Mouse (Mus musculus) midbrain, embryonic 10.5 days (tissue): Measurements from ENCODE around the gene Ankrd28. TPM values are rescaled to one million over a fixed set of nuclear protein-coding genes. Genes with fewer than 3 reads are reported as not detected.
A peak's percentile ranks its signal among the peaks of the same experiment; 100 is the strongest.

Experiments used
- DNase-seq: peaks from one replicate; pipeline ENCODE4 v3.0.0-alpha.2; 2017; ENCODE audit warnings: low spot score
- H3K27ac ChIP-seq: fragments of 300-500 bp; sonication (generic); replicated peaks from 2 replicates; pipeline ENCODE4 v1.5.1; 2016; ENCODE audit warnings: mild to moderate bottlenecking
- H3K27me3 ChIP-seq: fragments of 300-500 bp; sonication (generic); 2 replicates; pipeline ENCODE4 v1.6.1; 2016; ENCODE audit warnings: low read depth, mild to moderate bottlenecking; ENCODE audit not compliant: poor library complexity, severe bottlenecking
- H3K36me3 ChIP-seq: fragments of 300-500 bp; sonication (generic); 2 replicates; pipeline ENCODE4 v1.6.1; 2016; ENCODE audit warnings: mild to moderate bottlenecking, moderate library complexity
- H3K4me1 ChIP-seq: fragments of 300-500 bp; sonication (generic); 2 replicates; pipeline ENCODE4 v1.6.1; 2016
- H3K4me3 ChIP-seq: fragments of 300-500 bp; sonication (generic); 2 replicates; pipeline ENCODE4 v1.5.1; 2016; ENCODE audit warnings: mild to moderate bottlenecking, moderate library complexity
- H3K9me3 ChIP-seq: fragments of 300-500 bp; sonication (generic); replicated peaks from 2 replicates; pipeline ENCODE4 v1.6.1; 2016; ENCODE audit warnings: mild to moderate bottlenecking
- WGBS: fragments of 180-500 bp; shearing (Covaris S2); methylation state at CpG from one replicate; pipeline ENCODE4 v1.1.7; 2016; 5-methylcytosine and 5-hydroxymethylcytosine counted together
- polyA plus RNA-seq: library from polyadenylated mRNA; unstranded; fragments of >200 nt; fragmentation: Nextera tagmentation; extraction: Ambion mirVana; gene quantifications from 2 replicates; pipeline ENCODE4 v1.2.1, GENCODE M21; 2016

Ankrd28 gene
- polyA plus RNA-seq, 1 experiment from 2014 or later, result 8.1 TPM

DNA sequence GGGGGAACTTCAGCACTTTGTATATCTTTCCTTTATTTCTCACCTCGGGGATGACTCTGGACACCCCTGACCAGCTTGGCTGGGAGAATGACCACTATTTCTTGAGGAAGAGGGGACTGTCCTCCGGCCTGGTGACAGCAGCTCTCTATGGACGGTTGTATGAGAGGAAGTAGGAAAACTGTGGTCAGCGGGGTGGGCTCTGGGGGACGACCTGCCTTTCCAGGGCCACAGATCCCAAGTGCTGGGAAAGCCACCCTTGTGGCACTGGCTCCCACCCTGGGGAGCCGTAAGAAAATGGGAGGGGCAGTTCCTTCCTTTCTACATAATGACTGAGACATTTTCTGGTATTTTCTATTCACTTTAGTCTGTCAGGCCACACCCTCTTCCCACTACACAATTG lies 162.7 kb downstream of the Ankrd28 start:
- Histone ChIP-seq H3K4me1 (peaks cover 49% of the 10 kb centered on the region), H3K9me3 (no peaks in the 10 kb centered on the region), H3K27me3 (no peaks in the 10 kb centered on the region), H3K27ac (0 out of 2 replicates have a peak overlapping the region, but pooled peaks have one; percentile 17), H3K36me3 (peaks cover 9% of the 10 kb centered on the region), H3K4me3 (no peak overlapping the region)
- 91% methylated on average over 6 of the region's 6 CpGs for WGBS
- no peak for DNase-seq

DNA sequence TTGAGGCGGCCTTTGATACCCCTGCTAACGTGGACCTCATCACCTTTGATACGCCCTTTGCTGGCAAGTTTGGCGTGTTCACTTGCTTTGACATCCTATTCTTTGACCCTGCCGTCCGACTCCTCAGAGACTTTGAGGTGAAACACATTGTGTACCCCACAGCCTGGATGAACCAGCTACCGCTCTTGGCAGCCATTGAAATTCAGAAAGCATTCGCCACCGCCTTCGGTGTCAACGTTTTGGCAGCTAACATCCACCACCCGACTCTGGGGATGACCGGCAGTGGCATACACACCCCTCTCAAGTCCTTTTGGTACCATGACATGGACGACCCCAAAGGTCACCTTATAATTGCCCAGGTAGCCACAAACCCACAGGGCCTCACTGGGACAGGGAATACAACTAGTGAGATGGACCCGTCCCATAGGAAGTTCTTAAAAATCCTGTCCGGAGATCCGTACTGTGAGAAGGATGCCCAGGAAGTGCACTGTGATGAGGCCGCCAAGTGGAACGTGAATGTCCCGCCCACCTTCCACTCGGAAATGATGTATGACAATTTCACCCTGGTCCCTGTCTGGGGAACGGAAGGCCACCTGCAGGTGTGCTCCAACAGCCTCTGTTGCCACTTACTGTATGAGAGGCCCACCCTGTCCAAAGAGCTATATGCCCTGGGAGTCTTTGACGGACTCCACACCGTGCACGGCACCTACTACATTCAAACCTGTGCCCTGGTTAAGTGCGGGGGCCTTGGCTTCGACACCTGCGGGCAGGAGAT lies 163.3 kb downstream of the Ankrd28 start:
- 93% methylated on average over 28 of the region's 28 CpGs for WGBS
- H3K4me1 ChIP-seq, result peaks cover 55% of the 10 kb centered on the region
- H3K4me3 ChIP-seq, result no peak overlapping the region
- DNase-seq, result no peak
- H3K27ac ChIP-seq, result 0 out of 2 replicates have a peak overlapping the region, but pooled peaks have one; percentile 17
- peaks cover 9% of the 10 kb centered on the region for H3K36me3 ChIP-seq
- no peaks in the 10 kb centered on the region for H3K27me3 ChIP-seq
- H3K9me3 ChIP-seq, result no peaks in the 10 kb centered on the region

GRCm38 (mm10) chr14:31665566-31665940 lies 164.9 kb downstream of the Ankrd28 start:
- Histone ChIP-seq H3K27ac (no peak overlapping the region), H3K27me3 (no peaks in the 10 kb centered on the region), H3K36me3 (peaks cover 9% of the 10 kb centered on the region), H3K4me3 (no peak overlapping the region), H3K4me1 (peaks cover 61% of the 10 kb centered on the region), H3K9me3 (no peaks in the 10 kb centered on the region)
- no peak for DNase-seq
- 89% methylated on average over 4 of the region's 4 CpGs for WGBS

DNA sequence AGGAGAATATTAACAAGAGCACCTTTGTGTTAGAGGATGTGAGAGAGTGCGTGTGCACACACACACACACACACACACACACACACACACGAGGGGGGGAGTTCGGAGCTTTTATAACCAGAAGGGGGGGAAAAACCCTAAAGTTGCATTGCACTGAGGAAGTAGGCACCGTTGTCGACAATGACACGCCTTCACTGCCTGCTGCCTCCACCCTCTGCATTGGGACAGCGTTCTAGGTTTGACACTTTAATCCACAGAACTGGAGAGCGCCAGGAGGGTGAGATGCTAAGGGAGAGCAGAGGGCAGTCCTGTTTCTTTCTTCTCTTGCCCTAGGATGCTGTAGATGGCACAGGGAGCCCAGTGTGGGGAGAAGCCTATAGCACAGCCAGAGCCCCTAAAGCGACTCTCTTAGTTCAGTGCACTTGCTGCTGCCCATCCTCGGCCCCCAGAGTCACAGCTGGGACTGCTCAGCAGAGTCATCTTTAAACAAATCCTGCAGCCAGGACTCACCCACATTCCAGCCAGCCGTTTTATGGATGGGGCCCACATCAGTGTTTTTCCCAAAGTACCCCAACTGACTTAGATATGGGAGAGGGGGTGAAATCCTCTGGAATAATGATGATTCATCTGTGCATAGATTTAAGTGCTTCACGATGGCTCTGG lies 165.4 kb downstream of the Ankrd28 start:
- Histone ChIP-seq H3K27ac (0 out of 2 replicates have a peak overlapping the region, but pooled peaks have one; percentile 2), H3K27me3 (no peaks in the 10 kb centered on the region), H3K4me1 (peaks cover 60% of the 10 kb centered on the region), H3K36me3 (peaks cover 9% of the 10 kb centered on the region), H3K4me3 (no peak overlapping the region), H3K9me3 (no peaks in the 10 kb centered on the region)
- no peak for DNase-seq
- 80% methylated on average over 12 of the region's 12 CpGs for WGBS

GRCm38 (mm10) chr14:31664100-31664902 lies 166.2 kb downstream of the Ankrd28 start:
- Histone ChIP-seq H3K27ac (peak overlapping the region; percentile 43; the same call in 1 of the 2 replicates), H3K9me3 (no peaks in the 10 kb centered on the region), H3K27me3 (no peaks in the 10 kb centered on the region), H3K4me1 (peaks cover 53% of the 10 kb centered on the region), H3K4me3 (no peak overlapping the region), H3K36me3 (peaks cover 9% of the 10 kb centered on the region)
- DNase-seq, result peak; percentile 11
- 87% methylated on average over 18 of the region's 18 CpGs for WGBS

GRCm38 (mm10) chr14:31663376-31664099 lies 166.9 kb downstream of the Ankrd28 start:
- H3K4me3 ChIP-seq, result no peak overlapping the region
- no peaks in the 10 kb centered on the region for H3K27me3 ChIP-seq
- WGBS, result 93% methylated on average over 13 of the region's 13 CpGs
- no peaks in the 10 kb centered on the region for H3K9me3 ChIP-seq
- peaks cover 45% of the 10 kb centered on the region for H3K4me1 ChIP-seq
- H3K27ac ChIP-seq, result peak overlapping the region; percentile 90
- peak; percentile 11 for DNase-seq
- H3K36me3 ChIP-seq, result peaks cover 9% of the 10 kb centered on the region

GRCm38 (mm10) chr14:31662555-31663211 lies 167.8 kb downstream of the Ankrd28 start:
- peak; percentile 30 for DNase-seq
- 43% methylated on average over 9 of the region's 9 CpGs for WGBS
- H3K4me3 ChIP-seq, result peak overlapping the region; percentile 54
- H3K36me3 ChIP-seq, result peaks cover 9% of the 10 kb centered on the region
- no peaks in the 10 kb centered on the region for H3K9me3 ChIP-seq
- no peaks in the 10 kb centered on the region for H3K27me3 ChIP-seq
- peaks cover 45% of the 10 kb centered on the region for H3K4me1 ChIP-seq
- peak overlapping the region; percentile 90 for H3K27ac ChIP-seq

- no peaks in the 10 kb centered on the region for H3K9me3 ChIP-seq
- peak; percentile 79 for DNase-seq
- 14% methylated on average over 44 of the region's 44 CpGs for WGBS
Observed at GRCm38 (mm10) chr14:31661671-31662554, 168.5 kb downstream of the Ankrd28 start.

DNA sequence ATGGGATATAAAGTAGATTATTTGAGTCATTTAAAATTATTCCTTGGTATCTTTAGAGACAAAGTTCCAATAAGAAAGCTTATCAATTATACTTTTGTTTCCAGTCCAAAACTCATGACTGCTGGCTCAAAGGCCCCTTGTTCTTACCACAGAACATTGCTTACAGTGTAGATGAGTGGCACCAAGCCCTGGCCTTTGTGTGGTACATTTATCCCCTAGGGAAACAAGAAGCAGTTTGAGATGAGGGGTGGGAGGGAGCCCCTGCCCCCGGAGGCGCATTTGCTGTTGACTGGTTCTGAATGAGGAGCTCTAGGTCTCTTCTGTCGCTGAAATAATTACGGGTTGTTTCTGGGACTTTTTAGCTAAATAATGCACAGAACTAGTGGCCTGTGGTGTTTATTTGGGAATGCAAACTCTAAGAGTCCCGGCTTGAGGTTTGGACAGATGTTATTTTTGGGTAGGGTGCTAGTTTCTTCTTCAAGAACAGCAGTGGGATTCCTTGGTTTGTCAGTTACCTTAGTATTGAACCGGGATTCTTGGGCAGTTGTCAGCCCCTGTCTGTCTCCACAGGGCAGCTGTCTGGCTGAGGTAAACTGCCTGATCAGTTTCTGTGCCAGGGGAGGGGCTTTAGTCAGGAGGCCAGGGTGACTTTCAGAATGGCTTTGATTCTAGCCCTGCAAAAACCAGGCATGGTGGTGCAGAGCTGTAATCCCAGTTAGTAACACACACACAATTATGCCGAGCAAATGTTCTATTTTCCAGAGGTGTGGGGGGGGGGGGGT lies 169.9 kb downstream of the Ankrd28 start:
- H3K36me3 ChIP-seq, result no peaks in the 10 kb centered on the region
- H3K4me3 ChIP-seq, result no peak overlapping the region
- DNase-seq, result no peak
- no peaks in the 10 kb centered on the region for H3K9me3 ChIP-seq
- peaks cover 45% of the 10 kb centered on the region for H3K4me1 ChIP-seq
- no peaks in the 10 kb centered on the region for H3K27me3 ChIP-seq
- no peak overlapping the region for H3K27ac ChIP-seq
- WGBS, result 81% methylated on average over 7 of the region's 7 CpGs

More at GRCm38 (mm10) chr14:31661671-31662554, 168.5 kb downstream of the Ankrd28 start:
- Histone ChIP-seq H3K4me1 (peaks cover 45% of the 10 kb centered on the region), H3K4me3 (peak overlapping the region; percentile 54), H3K36me3 (peaks cover 2% of the 10 kb centered on the region), H3K27me3 (no peaks in the 10 kb centered on the region), H3K27ac (peak overlapping the region; percentile 90)

DNA sequence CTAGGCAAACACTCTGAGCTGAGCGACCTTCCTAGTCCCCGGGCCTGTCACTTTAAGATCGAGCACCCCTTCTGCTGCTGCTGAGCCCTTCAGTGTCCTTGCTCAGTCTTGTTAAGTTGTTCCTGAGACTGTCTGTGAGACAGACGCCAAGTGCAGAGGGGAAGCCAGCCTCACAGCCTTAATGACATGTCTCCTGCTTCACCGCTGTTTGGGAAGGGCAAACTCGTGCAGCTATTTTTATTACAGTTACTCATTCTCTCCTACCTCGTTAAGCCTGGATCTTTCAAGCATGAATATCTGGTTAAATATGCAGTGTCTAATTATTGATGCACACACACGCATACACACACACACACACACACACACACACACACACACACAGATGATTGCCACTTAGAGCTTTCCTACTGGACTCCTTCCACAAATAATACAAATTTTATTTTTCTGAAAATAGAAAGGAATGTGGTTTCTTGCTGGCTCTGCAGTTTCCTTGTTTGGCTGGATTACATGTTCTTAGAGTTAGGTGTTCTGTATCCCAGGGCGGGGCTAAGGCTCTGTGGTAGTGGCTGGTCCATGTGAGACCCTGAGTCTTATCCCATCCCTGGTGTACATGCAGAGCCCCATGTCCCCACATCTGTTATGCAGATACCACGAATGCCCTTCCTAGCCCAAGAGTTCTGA lies 170.8 kb downstream of the Ankrd28 start:
- 83% methylated on average over 10 of the region's 10 CpGs for WGBS
- no peak for DNase-seq

More for the DNA sequence above, 170.8 kb downstream of the Ankrd28 start:
- H3K36me3 ChIP-seq, result no peaks in the 10 kb centered on the region
- H3K9me3 ChIP-seq, result no peaks in the 10 kb centered on the region
- peaks cover 38% of the 10 kb centered on the region for H3K4me1 ChIP-seq
- no peak overlapping the region for H3K4me3 ChIP-seq
- H3K27me3 ChIP-seq, result no peaks in the 10 kb centered on the region
- no peak overlapping the region for H3K27ac ChIP-seq
